Mouse (Mus musculus) hindbrain, embryonic 13.5 days (tissue): ENCODE results near the gene Filip1. TPM values are rescaled to one million over a fixed set of nuclear protein-coding genes. Genes with fewer than 3 reads are reported as not detected.

Experiments
- ATAC-seq: fragments of 200-750 bp; cut with Nextera tagmentation; 2 replicates; pipeline ENCODE4 v1.8.0; 2017; ENCODE audit warnings: moderate TSS enrichment; ENCODE audit not compliant: low FRiP score
- H3K27ac ChIP-seq: fragments of 300-500 bp; sonication (generic); 2 replicates; pipeline ENCODE4 v1.5.1; 2015; ENCODE audit warnings: inconsistent platforms, mild to moderate bottlenecking, moderate library complexity
- H3K27me3 ChIP-seq: fragments of 300-500 bp; sonication (generic); 2 replicates; pipeline ENCODE4 v1.6.1; 2015; ENCODE audit warnings: mild to moderate bottlenecking, inconsistent platforms
- H3K36me3 ChIP-seq: fragments of 300-500 bp; sonication (generic); 2 replicates; pipeline ENCODE4 v1.6.1; 2015; ENCODE audit warnings: mild to moderate bottlenecking, inconsistent platforms
- H3K4me1 ChIP-seq: fragments of 300-500 bp; sonication (generic); replicated peaks from 2 replicates; pipeline ENCODE4 v1.6.1; 2015; ENCODE audit warnings: inconsistent platforms
- H3K4me2 ChIP-seq: fragments of 300-500 bp; sonication (generic); 2 replicates; pipeline ENCODE4 v1.6.1; 2015; ENCODE audit warnings: inconsistent platforms, mild to moderate bottlenecking, moderate library complexity
- H3K4me3 ChIP-seq: fragments of 300-500 bp; sonication (generic); 2 replicates; pipeline ENCODE4 v1.5.1; 2015; ENCODE audit warnings: mild to moderate bottlenecking, inconsistent platforms
- H3K9ac ChIP-seq: fragments of 300-500 bp; sonication (generic); 2 replicates; pipeline ENCODE4 v1.6.1; 2015; ENCODE audit warnings: mild to moderate bottlenecking, inconsistent platforms
- H3K9me3 ChIP-seq: fragments of 300-500 bp; sonication (generic); 2 replicates; pipeline ENCODE4 v1.6.1; 2016; ENCODE audit warnings: inconsistent platforms
- WGBS: fragments of 180-500 bp; shearing (Covaris S2); methylation state at CpG from one replicate; pipeline ENCODE4 v1.1.7; 2015; 5-methylcytosine and 5-hydroxymethylcytosine counted together
- polyA plus RNA-seq: library from polyadenylated mRNA; unstranded; fragments of >200 nt; fragmentation: Nextera tagmentation; extraction: Ambion mirVana; gene quantifications from 2 replicates; pipeline ENCODE4 v1.2.1, GENCODE M21; 2015

Gene Filip1
- polyA plus RNA-seq, 1 experiment from 2014 or later, result 2.6 TPM

DNA sequence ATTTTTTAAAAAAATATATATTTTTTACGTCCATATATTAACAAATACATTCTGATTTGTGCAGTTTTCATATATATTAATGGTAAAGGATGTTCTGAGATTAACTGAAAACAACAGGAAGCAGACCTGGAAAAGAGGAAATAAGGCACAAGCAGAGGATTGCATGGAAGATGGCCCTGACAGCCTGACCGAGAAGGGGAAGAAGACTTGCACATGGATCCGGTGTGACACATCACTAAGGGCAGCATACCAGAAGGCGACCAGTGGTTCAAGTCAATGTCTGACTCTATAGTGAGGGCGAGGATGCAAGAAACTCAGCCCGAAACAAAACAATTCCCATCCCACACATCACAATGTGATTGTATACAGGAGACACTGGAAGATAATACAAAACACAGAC is 52.2 kb downstream of the Filip1 start:
- Histone ChIP-seq H3K4me3 (no peak overlapping the region), H3K9ac (no peak overlapping the region), H3K4me2 (no peak overlapping the region), H3K27me3 (no peaks in the 10 kb centered on the region), H3K4me1 (peaks cover 5% of the 10 kb centered on the region), H3K27ac (no peak overlapping the region), H3K36me3 (no peaks in the 10 kb centered on the region), H3K9me3 (no peaks in the 10 kb centered on the region)
- ATAC-seq, result no peak
- 92% methylated on average over 6 of the region's 6 CpGs for WGBS

- H3K4me2 ChIP-seq, result no peak overlapping the region
Measured at GRCm38 (mm10) chr9:79958395-79958794, 54.3 kb downstream of the Filip1 start.

DNA sequence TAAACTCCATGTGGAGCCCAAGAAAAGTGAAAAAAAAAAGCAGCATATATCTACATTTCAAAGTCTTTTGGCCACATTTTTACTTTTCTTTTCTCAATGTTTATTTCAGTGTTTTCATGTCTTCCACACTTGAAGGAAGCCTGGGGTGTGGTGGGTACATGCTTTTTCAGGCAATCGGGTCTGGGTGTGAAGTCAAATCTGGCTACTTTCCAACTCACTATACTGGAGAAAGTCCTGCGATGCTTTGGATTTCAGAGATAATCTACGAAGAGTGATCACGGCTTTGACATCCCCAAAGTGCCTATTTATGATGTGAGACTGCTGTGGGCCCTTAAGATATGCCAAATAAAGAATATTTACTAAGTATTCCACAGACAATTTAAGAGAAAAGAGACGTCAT is 57.7 kb downstream of the Filip1 start:
- H3K9ac ChIP-seq, result no peak overlapping the region
- H3K4me3 ChIP-seq, result no peak overlapping the region
- H3K36me3 ChIP-seq, result no peaks in the 10 kb centered on the region
- 86% methylated on average over 5 of the region's 5 CpGs for WGBS
- H3K4me1 ChIP-seq, result no peaks in the 10 kb centered on the region
- no peaks in the 10 kb centered on the region for H3K9me3 ChIP-seq
- no peak for ATAC-seq
- no peaks in the 10 kb centered on the region for H3K27me3 ChIP-seq
- no peak overlapping the region for H3K4me2 ChIP-seq
- H3K27ac ChIP-seq, result no peak overlapping the region

More at GRCm38 (mm10) chr9:79958395-79958794, 54.3 kb downstream of the Filip1 start:
- Histone ChIP-seq H3K9me3 (no peaks in the 10 kb centered on the region), H3K4me1 (peaks cover 5% of the 10 kb centered on the region), H3K27me3 (no peaks in the 10 kb centered on the region), H3K36me3 (no peaks in the 10 kb centered on the region), H3K4me3 (no peak overlapping the region), H3K9ac (no peak overlapping the region), H3K27ac (no peak overlapping the region)
- no peak for ATAC-seq
- WGBS, result 82% methylated on average over 3 of the region's 3 CpGs

DNA sequence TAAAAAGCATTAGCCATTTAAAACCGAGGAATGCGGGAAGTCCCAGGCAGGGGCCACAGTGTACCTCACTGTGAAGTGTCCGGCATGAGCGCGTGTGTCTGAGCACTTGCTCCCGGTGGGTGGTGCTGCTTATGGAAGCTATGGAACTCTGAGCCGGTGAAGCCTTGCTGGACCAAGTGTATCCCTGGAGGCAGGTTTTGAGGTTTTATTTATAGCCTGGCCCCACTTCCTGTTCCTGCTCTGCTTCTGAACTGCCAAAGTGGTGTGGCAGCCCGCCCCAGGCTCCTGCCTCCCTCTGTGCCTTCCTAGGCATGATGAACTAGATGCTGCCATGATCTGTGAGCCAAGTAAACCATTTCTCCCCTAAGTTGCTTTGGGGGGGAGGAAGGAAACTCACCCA is 60.7 kb downstream of the Filip1 start:
- no peaks in the 10 kb centered on the region for H3K36me3 ChIP-seq
- no peak overlapping the region for H3K4me2 ChIP-seq
- no peaks in the 10 kb centered on the region for H3K27me3 ChIP-seq
- no peak overlapping the region for H3K4me3 ChIP-seq
- no peaks in the 10 kb centered on the region for H3K4me1 ChIP-seq
- no peaks in the 10 kb centered on the region for H3K9me3 ChIP-seq
- no peak overlapping the region for H3K9ac ChIP-seq
- 66% methylated on average over 8 of the region's 8 CpGs for WGBS
- no peak for ATAC-seq
- H3K27ac ChIP-seq, result no peak overlapping the region

DNA sequence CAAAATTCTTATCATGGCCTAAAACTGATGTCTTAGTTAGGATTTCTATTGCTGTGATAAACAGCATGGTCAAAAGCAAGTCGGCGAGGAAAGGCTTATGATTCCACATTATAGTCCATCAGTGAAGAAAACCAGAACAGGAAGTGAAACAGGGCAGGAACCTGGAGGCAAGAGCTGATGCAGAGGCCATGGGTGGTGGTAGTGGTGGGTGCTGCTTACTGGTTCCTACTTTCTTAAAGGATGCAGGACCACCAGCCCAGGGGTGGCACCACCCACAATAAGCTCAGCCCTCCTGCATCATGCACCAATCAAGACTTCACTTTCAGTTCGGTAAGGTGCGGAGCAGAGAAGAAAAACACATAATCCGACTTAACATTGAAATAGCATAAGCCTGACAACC is 61.3 kb downstream of the Filip1 start:
- 91% methylated on average over 5 of the region's 5 CpGs for WGBS
- Histone ChIP-seq H3K27ac (no peak overlapping the region), H3K9ac (no peak overlapping the region), H3K4me2 (no peak overlapping the region), H3K4me3 (no peak overlapping the region), H3K36me3 (no peaks in the 10 kb centered on the region), H3K27me3 (no peaks in the 10 kb centered on the region), H3K4me1 (no peaks in the 10 kb centered on the region), H3K9me3 (no peaks in the 10 kb centered on the region)
- ATAC-seq, result no peak

- Histone ChIP-seq H3K27me3 (no peaks in the 10 kb centered on the region), H3K4me1 (no peaks in the 10 kb centered on the region), H3K27ac (no peak overlapping the region), H3K9me3 (no peaks in the 10 kb centered on the region), H3K4me2 (no peak overlapping the region), H3K4me3 (no peak overlapping the region), H3K9ac (no peak overlapping the region), H3K36me3 (no peaks in the 10 kb centered on the region)
- WGBS, result 88% methylated on average over 5 of the region's 5 CpGs
- ATAC-seq, result no peak
Measured at GRCm38 (mm10) chr9:79950666-79951065, 62.0 kb downstream of the Filip1 start.

DNA sequence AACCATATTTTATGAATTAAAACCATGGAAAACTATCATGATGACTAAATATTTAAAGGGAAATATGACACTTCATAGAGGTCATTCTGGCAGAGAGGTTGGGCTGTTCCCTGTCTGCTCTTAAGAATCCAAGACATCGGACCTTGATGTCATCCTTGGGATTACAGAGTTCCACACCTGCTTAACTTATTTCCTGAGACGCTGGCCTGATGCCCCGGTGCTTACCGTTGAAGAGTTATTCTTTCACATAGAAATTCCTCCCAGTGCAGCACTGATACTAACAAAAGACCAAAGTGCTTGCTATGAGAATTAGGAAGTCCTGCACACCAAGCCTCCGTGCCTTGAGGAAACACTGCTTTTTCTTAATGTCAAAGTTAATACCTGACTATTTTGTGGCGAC is 62.6 kb downstream of the Filip1 start:
- no peak overlapping the region for H3K27ac ChIP-seq
- no peaks in the 10 kb centered on the region for H3K36me3 ChIP-seq
- no peak for ATAC-seq
- no peaks in the 10 kb centered on the region for H3K9me3 ChIP-seq
- no peak overlapping the region for H3K4me2 ChIP-seq
- H3K4me1 ChIP-seq, result no peaks in the 10 kb centered on the region
- no peaks in the 10 kb centered on the region for H3K27me3 ChIP-seq
- H3K9ac ChIP-seq, result no peak overlapping the region
- WGBS, result 79% methylated on average over 6 of the region's 6 CpGs
- no peak overlapping the region for H3K4me3 ChIP-seq

DNA sequence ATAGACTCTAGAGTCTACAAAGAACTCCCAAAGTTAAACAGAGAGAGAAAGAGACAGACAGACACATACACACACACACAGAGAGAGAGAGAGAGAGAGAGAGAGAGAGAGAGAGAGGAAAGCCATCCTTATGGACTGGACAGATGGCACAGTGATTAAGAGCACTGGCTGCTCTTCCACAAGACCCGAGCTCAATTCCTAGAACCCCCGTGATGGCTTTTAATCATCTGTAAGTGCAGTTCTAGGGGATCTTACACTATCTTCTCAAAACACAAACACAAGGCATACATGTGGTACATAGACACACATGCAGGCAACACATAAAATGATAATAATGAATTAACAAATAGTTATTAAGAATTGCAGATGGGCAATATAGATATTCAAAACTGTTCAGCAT is 64.3 kb downstream of the Filip1 start:
- Histone ChIP-seq H3K4me2 (no peak overlapping the region), H3K9ac (no peak overlapping the region), H3K4me1 (no peaks in the 10 kb centered on the region), H3K27me3 (no peaks in the 10 kb centered on the region), H3K4me3 (no peak overlapping the region), H3K9me3 (no peaks in the 10 kb centered on the region), H3K27ac (no peak overlapping the region), H3K36me3 (no peaks in the 10 kb centered on the region)
- ATAC-seq, result no peak
- WGBS, result 78% methylated on average over 2 of the region's 2 CpGs

DNA sequence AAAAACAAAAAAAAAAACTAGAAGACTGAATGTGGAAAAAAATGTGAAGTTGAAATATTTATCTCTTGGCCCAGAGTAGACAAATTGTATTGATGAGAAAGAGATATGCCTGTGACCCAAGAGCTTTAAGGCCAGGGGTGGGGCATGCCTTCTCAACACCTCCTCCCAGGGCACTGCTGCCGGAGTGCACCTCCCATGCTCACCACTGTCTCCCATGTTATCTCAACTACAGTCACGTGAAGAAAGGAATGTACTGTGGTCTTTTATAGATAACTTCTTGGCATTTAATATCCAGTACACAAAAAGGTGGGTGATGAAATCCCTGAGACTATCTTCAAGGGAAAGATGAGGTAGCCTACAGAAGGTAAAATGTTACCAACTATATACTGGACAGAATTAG is 64.7 kb downstream of the Filip1 start:
- Histone ChIP-seq H3K4me1 (no peaks in the 10 kb centered on the region), H3K36me3 (no peaks in the 10 kb centered on the region), H3K27me3 (no peaks in the 10 kb centered on the region), H3K9ac (no peak overlapping the region), H3K4me3 (no peak overlapping the region), H3K27ac (no peak overlapping the region), H3K4me2 (no peak overlapping the region), H3K9me3 (no peaks in the 10 kb centered on the region)
- no peak for ATAC-seq
- WGBS, result 89% methylated on average over 2 of the region's 2 CpGs

GRCm38 (mm10) chr9:79947414-79947813 is 65.2 kb downstream of the Filip1 start:
- Histone ChIP-seq H3K4me2 (no peak overlapping the region), H3K9ac (no peak overlapping the region), H3K4me3 (no peak overlapping the region), H3K36me3 (no peaks in the 10 kb centered on the region), H3K9me3 (no peaks in the 10 kb centered on the region), H3K4me1 (no peaks in the 10 kb centered on the region), H3K27me3 (no peaks in the 10 kb centered on the region), H3K27ac (no peak overlapping the region)
- WGBS, result 79% methylated on average over 3 of the region's 3 CpGs
- no peak for ATAC-seq

DNA sequence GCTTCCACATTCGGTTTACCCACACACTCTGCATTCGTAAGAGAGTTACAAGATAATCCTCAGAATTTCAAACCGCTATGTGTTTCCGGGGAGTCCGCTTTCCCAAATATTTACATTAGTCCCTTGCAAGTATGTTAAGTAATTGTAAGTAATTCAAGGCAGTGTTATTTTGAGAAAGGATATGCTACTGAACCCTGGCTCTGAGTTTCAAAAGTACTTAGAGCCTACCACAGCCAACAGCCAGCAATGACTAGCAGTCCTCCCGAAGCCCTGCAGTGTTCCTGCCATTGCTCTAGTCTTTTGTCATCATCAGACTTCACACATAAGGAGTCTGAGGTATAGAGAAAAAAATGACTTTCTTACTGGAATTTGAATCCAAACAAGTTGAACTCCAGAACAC is 67.8 kb downstream of the Filip1 start:
- Histone ChIP-seq H3K4me2 (no peak overlapping the region), H3K4me1 (no peaks in the 10 kb centered on the region), H3K27ac (no peak overlapping the region), H3K9me3 (no peaks in the 10 kb centered on the region), H3K36me3 (no peaks in the 10 kb centered on the region), H3K9ac (no peak overlapping the region), H3K4me3 (no peak overlapping the region), H3K27me3 (no peaks in the 10 kb centered on the region)
- 84% methylated on average over 6 of the region's 6 CpGs for WGBS
- ATAC-seq, result no peak

DNA sequence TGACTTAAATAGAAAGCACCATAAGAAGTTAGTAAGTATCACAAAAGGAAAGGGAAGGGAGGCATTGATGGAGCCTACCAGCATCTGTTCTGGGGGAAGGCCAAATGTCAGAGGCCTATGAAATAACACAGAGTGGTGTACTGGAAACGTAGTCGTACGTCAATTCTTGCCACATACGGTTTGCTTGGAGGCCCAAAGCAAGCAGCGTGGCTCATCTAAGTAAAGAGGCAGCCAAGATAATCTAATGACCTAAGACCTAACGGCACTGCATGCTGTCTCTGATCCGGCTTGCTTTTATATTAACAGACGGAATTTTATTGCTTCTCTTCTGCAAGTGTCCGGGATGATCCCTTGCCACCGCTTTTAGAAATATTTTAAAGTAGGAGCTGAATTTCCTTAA is 68.7 kb downstream of the Filip1 start:
- Histone ChIP-seq H3K4me2 (no peak overlapping the region), H3K36me3 (no peaks in the 10 kb centered on the region), H3K4me3 (no peak overlapping the region), H3K27ac (no peak overlapping the region), H3K27me3 (no peaks in the 10 kb centered on the region), H3K9ac (no peak overlapping the region), H3K9me3 (no peaks in the 10 kb centered on the region), H3K4me1 (no peaks in the 10 kb centered on the region)
- 71% methylated on average over 10 of the region's 10 CpGs for WGBS
- ATAC-seq, result no peak

DNA sequence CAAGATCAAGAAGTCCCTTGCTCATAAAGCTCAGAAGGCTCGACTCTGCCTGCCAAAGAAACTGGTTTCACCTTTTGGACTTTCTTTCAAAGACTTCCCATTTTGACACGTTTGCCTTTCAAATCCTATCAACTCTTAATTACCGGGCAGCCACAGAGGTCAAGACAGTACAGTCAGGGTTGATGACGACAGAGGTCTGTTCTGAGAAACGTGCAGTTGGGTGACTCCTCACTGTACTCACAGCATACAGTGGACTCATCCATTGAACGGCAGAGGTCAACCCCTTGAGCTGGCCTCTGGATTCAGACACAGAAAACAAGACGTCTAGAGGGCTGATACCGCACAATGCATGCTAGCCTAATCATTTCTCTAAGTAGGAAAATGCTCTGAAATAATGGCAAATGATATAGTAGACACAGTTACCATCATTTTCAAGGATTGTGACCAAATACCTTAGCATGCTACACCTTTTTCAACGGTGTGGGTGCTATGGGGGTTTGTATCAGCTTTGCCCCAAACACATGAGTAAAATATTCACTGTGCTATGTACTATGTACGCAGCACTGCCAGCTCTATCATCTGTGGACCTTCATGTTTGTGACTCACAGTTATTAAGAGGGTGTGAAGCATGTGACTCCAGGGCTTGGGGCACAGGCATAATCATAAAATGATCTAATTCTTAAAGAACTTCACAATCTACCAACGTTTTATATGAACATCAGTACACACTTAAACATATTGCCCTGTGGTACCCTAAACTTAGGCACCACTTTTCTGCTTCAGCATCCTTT is 74.0 kb downstream of the Filip1 start:
- H3K36me3 ChIP-seq, result no peaks in the 10 kb centered on the region
- 76% methylated on average over 11 of the region's 11 CpGs for WGBS
- no peak overlapping the region for H3K4me3 ChIP-seq
- ATAC-seq, result no peak
- H3K27me3 ChIP-seq, result no peaks in the 10 kb centered on the region
- H3K4me1 ChIP-seq, result no peaks in the 10 kb centered on the region
- no peak overlapping the region for H3K4me2 ChIP-seq
- no peaks in the 10 kb centered on the region for H3K9me3 ChIP-seq
- H3K9ac ChIP-seq, result no peak overlapping the region
- no peak overlapping the region for H3K27ac ChIP-seq
